Mouse (Mus musculus) spleen, adult 2 months (tissue): ENCODE data around the gene Hist1h2bh.

Experiments used
- CTCF ChIP-seq: fragments of 200-500 bp; IDR thresholded peaks from 2 replicates; pipeline ENCODE4 v1.5.1; 2011; ENCODE audit warnings: mild to moderate bottlenecking, inconsistent platforms; ENCODE audit not compliant: insufficient read depth, insufficient read length, insufficient replicate concordance; ENCODE audit errors: extremely low read depth
- POLR2A ChIP-seq: fragments of 200-500 bp; IDR thresholded peaks from 2 replicates; pipeline ENCODE4 v1.6.1; 2011; ENCODE audit warnings: low read depth, low read length, inconsistent platforms

DNA sequence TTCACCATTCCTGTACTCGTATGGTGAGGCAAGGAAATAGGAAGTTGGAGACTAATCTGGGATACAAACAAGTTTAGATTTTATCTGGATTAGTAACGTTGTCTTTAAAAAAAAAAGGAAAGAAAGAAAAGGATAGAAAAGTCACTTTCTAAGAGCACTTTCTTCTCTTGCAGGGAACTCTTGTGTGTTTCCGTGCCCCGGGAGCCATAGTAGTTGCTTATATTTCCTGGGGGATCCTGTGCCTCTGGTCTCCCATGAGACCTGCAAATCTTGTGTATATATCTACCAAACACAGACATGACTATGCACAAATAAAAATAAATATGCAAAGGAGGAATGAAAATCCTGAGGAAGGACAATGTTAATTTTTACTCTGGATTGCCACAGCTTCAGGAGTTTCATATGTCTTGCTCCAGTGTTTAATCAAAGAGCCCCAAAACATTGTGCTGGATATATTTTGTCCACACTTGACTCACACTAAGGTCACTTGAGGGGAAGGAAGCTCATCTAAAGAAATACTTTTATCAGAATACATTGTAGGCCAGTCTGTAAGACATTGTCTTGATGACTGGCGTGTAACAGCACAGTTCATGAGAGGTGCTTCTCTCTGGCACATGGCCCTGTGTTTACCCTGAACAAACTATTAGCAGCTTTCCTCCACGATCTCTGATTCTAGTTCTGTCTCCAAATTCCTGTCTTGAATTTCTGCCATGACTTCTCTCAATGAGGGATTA is 33.9 kb upstream of the Hist1h2bh start:
- TF ChIP-seq CTCF (no peak), POLR2A (no peak)
